Mouse (Mus musculus) lung, embryonic 14.5 days (tissue): ENCODE measurements at regions not wholly inside any gene's neighbourhood (a gene's known extent, or its start where the extent isn't known, plus 50 kb on each side); places are given as distances from the start of the nearest gene placed in this dataset.

ENCODE experiments used
- ATAC-seq: fragments of 200-750 bp; cut with Nextera tagmentation; 2 replicates; pipeline ENCODE4 v1.8.0; 2017; ENCODE audit warnings: mild to moderate bottlenecking, moderate TSS enrichment, moderate library complexity; ENCODE audit not compliant: insufficient read depth
- DNase-seq: peaks from one replicate; pipeline ENCODE4 v3.0.0-alpha.2; 2015
- H3K27ac ChIP-seq: fragments of 300-500 bp; sonication (generic); 2 replicates; pipeline ENCODE4 v1.5.1; 2014; ENCODE audit warnings: low read depth, mild to moderate bottlenecking, moderate library complexity
- H3K27me3 ChIP-seq: fragments of 300-500 bp; sonication (generic); 2 replicates; pipeline ENCODE4 v1.6.1; 2014; ENCODE audit warnings: low read length, control low read depth; ENCODE audit not compliant: insufficient read depth
- H3K36me3 ChIP-seq: fragments of 300-500 bp; sonication (generic); 2 replicates; pipeline ENCODE4 v1.6.1; 2014; ENCODE audit warnings: control low read depth; ENCODE audit not compliant: insufficient read depth
- H3K4me1 ChIP-seq: fragments of 300-500 bp; sonication (generic); 2 replicates; pipeline ENCODE4 v1.6.1; 2014; ENCODE audit warnings: antibody characterized with exemption, control low read depth; ENCODE audit not compliant: insufficient read depth
- H3K4me2 ChIP-seq: fragments of 300-500 bp; sonication (generic); 2 replicates; pipeline ENCODE4 v1.6.1; 2014; ENCODE audit warnings: mild to moderate bottlenecking
- H3K4me3 ChIP-seq: fragments of 300-500 bp; sonication (generic); 2 replicates; pipeline ENCODE4 v1.5.1; 2014; ENCODE audit warnings: low read depth, low read length
- H3K9ac ChIP-seq: fragments of 300-500 bp; sonication (generic); 2 replicates; pipeline ENCODE4 v1.6.1; 2014
- H3K9me3 ChIP-seq: fragments of 300-500 bp; sonication (generic); 2 replicates; pipeline ENCODE4 v1.6.1; 2016; ENCODE audit warnings: low read depth, low read length, control low read depth
- CTCF ChIP-seq: IDR thresholded peaks from 2 replicates; pipeline ENCODE4 v1.5.1; 2016; ENCODE audit warnings: antibody characterized with exemption, low read depth
- WGBS: fragments of 180-500 bp; shearing (Covaris S2); extraction: QIAGEN DNeasy Blood & Tissue Kit; methylation state at CpG from one replicate; pipeline ENCODE4 v1.1.7; 2014; 5-methylcytosine and 5-hydroxymethylcytosine counted together

- DNase-seq (no peak), ATAC-seq (no peak)
- no peak for TF ChIP-seq CTCF
- Histone ChIP-seq H3K27me3 (no peaks in the 10 kb centered on the region), H3K27ac (no peak overlapping the region), H3K4me3 (no peak overlapping the region), H3K36me3 (no peaks in the 10 kb centered on the region), H3K9ac (no peak overlapping the region), H3K9me3 (no peaks in the 10 kb centered on the region), H3K4me2 (no peak overlapping the region), H3K4me1 (no peaks in the 10 kb centered on the region)
Observed at GRCm38 (mm10) chr15:72377201-72377600, 1457.2 kb upstream of the Gm6569 start.

- ATAC-seq: no peak
Observed at GRCm38 (mm10) chr15:72379291-72379690, 1455.1 kb upstream of the Gm6569 start.

GRCm38 (mm10) chr15:72381164-72381563 lies 1453.2 kb upstream of the Gm6569 start:
- H3K27ac ChIP-seq: no peak overlapping the region
- DNase-seq (no peak), ATAC-seq (no peak)

More at GRCm38 (mm10) chr15:72379291-72379690, 1455.1 kb upstream of the Gm6569 start:
- no peak overlapping the region for H3K4me2 ChIP-seq
- no peak for DNase-seq
- no peaks in the 10 kb centered on the region for H3K27me3 ChIP-seq
- no peaks in the 10 kb centered on the region for H3K9me3 ChIP-seq
- 71% methylated on average over 4 of the region's 4 CpGs for WGBS
- no peak overlapping the region for H3K4me3 ChIP-seq
- no peaks in the 10 kb centered on the region for H3K4me1 ChIP-seq
- no peaks in the 10 kb centered on the region for H3K36me3 ChIP-seq
- H3K9ac ChIP-seq: no peak overlapping the region
- no peak for TF ChIP-seq CTCF
- H3K27ac ChIP-seq: no peak overlapping the region

GRCm38 (mm10) chr15:72381744-72382143 lies 1452.6 kb upstream of the Gm6569 start:
- H3K27ac ChIP-seq: no peak overlapping the region
- H3K4me3 ChIP-seq: no peak overlapping the region
- DNase-seq: no peak
- no peak overlapping the region for H3K9ac ChIP-seq
- no peaks in the 10 kb centered on the region for H3K4me1 ChIP-seq
- ATAC-seq: no peak
- H3K36me3 ChIP-seq: no peaks in the 10 kb centered on the region
- H3K9me3 ChIP-seq: no peaks in the 10 kb centered on the region
- H3K27me3 ChIP-seq: no peaks in the 10 kb centered on the region
- no peak overlapping the region for H3K4me2 ChIP-seq
- 91% methylated on average over 5 of the region's 5 CpGs for WGBS
- no peak for TF ChIP-seq CTCF

More at GRCm38 (mm10) chr15:72381164-72381563, 1453.2 kb upstream of the Gm6569 start:
- 80% methylated on average over 8 of the region's 8 CpGs for WGBS
- Histone ChIP-seq H3K4me3 (no peak overlapping the region), H3K9ac (no peak overlapping the region), H3K9me3 (no peaks in the 10 kb centered on the region), H3K36me3 (no peaks in the 10 kb centered on the region), H3K4me2 (no peak overlapping the region), H3K27me3 (no peaks in the 10 kb centered on the region), H3K4me1 (no peaks in the 10 kb centered on the region)
- no peak for TF ChIP-seq CTCF

- Histone ChIP-seq H3K4me3 (no peak overlapping the region), H3K36me3 (no peaks in the 10 kb centered on the region), H3K4me2 (no peak overlapping the region), H3K27ac (no peak overlapping the region), H3K9ac (no peak overlapping the region), H3K4me1 (no peaks in the 10 kb centered on the region), H3K27me3 (no peaks in the 10 kb centered on the region), H3K9me3 (no peaks in the 10 kb centered on the region)
- no peak for ATAC-seq
- no peak for DNase-seq
- no peak for TF ChIP-seq CTCF
- 83% methylated on average over 6 of the region's 6 CpGs for WGBS
Observed at GRCm38 (mm10) chr15:72382521-72382920, 1451.8 kb upstream of the Gm6569 start.

DNA sequence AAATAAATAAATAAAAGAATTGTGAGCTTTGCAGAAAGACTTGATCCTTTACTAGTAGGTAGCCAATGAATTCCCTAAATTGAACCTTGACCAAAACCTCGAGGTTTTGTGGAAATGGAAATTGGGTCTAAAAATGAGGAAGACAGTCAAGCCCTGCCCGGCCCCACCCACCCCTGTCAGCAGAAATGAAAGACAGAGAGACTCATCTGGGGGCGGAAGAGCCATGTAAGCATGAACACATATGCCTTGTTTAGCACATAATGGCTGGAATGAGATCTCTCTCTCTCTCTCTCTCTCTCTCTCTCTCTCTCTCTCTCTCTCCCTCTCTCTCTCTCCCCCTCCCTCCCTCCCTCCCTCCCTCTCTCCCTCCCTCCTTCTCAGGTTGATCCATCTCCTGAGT lies 1451.3 kb upstream of the Gm6569 start:
- TF ChIP-seq CTCF: no peak
- 63% methylated on average over 3 of the region's 3 CpGs for WGBS
- H3K36me3 ChIP-seq: no peaks in the 10 kb centered on the region
- H3K27me3 ChIP-seq: no peaks in the 10 kb centered on the region
- DNase-seq (no peak), ATAC-seq (no peak)
- no peak overlapping the region for H3K4me2 ChIP-seq
- H3K4me3 ChIP-seq: no peak overlapping the region
- no peaks in the 10 kb centered on the region for H3K9me3 ChIP-seq
- no peaks in the 10 kb centered on the region for H3K4me1 ChIP-seq
- no peak overlapping the region for H3K27ac ChIP-seq
- no peak overlapping the region for H3K9ac ChIP-seq

DNA sequence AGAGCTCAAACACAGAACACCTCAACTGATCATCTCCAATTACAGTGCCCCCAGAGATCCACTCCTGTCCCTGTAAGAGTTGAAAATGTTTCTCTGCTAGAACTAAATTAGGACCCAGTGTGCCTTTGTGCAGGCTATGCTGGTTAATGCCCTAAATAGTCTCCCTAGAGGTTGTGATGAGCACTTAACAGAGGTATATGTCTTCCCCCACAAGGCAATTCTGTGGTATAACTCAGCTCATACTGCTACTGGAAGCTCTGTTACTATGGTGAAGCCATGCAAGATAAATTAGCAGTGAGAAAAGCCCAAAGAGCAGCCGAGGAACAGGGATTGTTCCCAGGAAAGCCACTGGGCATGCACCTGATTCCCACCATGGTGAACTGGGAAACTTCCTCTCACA lies 1450.9 kb upstream of the Gm6569 start:
- TF ChIP-seq CTCF: no peak
- no peaks in the 10 kb centered on the region for H3K4me1 ChIP-seq
- no peak overlapping the region for H3K27ac ChIP-seq
- ATAC-seq (no peak), DNase-seq (no peak)
- H3K36me3 ChIP-seq: no peaks in the 10 kb centered on the region
- no peak overlapping the region for H3K4me2 ChIP-seq
- no peaks in the 10 kb centered on the region for H3K27me3 ChIP-seq
- no peaks in the 10 kb centered on the region for H3K9me3 ChIP-seq
- H3K4me3 ChIP-seq: no peak overlapping the region
- WGBS: 38% methylated on average over 1 of the region's 1 CpGs
- no peak overlapping the region for H3K9ac ChIP-seq

DNA sequence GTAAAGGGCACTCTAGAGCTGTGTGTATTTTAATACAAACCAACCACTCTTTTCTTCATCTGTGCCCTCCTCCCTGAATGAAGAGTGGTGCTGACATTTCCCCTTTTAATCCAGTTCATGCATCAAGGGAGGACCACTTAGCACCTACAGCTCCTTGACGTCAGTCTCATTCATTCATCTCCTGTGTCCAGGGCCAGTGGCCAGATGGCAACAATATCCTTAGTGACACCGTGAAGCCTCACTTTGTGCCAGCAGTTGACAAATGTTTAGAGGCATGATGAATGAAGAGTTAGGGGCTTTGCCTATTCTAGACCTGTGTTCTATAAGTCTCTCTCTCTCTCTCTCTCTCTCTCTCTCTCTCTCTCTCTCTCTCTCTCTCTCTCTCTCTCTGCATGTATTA lies 1441.1 kb upstream of the Gm6569 start:
- WGBS: 51% methylated on average over 2 of the region's 2 CpGs
- DNase-seq (no peak), ATAC-seq (no peak)
- Histone ChIP-seq H3K4me2 (no peak overlapping the region), H3K27me3 (no peaks in the 10 kb centered on the region), H3K36me3 (no peaks in the 10 kb centered on the region), H3K9me3 (no peaks in the 10 kb centered on the region), H3K27ac (no peak overlapping the region), H3K4me1 (no peaks in the 10 kb centered on the region), H3K4me3 (no peak overlapping the region), H3K9ac (no peak overlapping the region)
- TF ChIP-seq CTCF: no peak
